Mouse (Mus musculus) heart, adult 2 months (tissue): ENCODE results near the gene Cyp46a1.

Source experiments
- CTCF ChIP-seq: fragments of 200-600 bp; IDR thresholded peaks from 2 replicates; pipeline ENCODE4 v1.8.1; 2022; ENCODE audit warnings: antibody characterized with exemption, mild to moderate bottlenecking, moderate library complexity
- EP300 ChIP-seq: fragments of 200-500 bp; IDR thresholded peaks from 2 replicates; pipeline ENCODE4 v1.6.1; 2011; ENCODE audit warnings: low read depth, low read length, control low read depth; ENCODE audit not compliant: insufficient read depth

DNA sequence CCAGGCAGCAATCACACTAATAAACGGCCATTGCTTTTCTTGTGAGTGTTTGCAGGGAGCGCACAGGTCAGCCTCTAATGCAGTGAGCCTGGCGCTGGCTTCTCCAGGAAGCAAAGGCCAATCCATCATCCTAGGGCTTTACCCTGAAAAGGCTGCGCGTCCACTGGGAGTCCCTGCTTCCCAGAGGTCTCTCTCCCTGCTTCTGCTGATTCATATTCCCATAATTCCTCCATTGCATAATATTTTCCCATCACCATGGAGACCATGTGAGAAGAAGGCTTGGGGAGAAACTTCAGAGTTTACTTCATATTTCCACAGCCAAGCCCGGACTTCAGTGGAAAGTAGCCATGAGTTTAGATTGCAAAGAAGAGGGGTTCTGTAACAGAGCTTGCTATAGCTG lies 69.8 kb downstream of the Cyp46a1 start:
- TF ChIP-seq CTCF (0 out of 2 replicates have a peak, but pooled peaks have one; percentile 2), EP300 (no peak)
